Mouse (Mus musculus) G1E (cell line): ENCODE measurements around the gene Fcgr1.

Experiments used
- CTCF ChIP-seq: IDR thresholded peaks from 2 replicates; pipeline ENCODE4 v1.5.1; 2012; ENCODE audit warnings: low read depth, low read length, inconsistent platforms, mixed read lengths
- GATA1 ChIP-seq: IDR thresholded peaks from 2 replicates; pipeline ENCODE4 v1.6.1; 2012; ENCODE audit warnings: borderline replicate concordance, low read length, inconsistent platforms, mixed read lengths
- GATA2 ChIP-seq: IDR thresholded peaks from 2 replicates; pipeline ENCODE4 v1.6.1; 2012; ENCODE audit warnings: low read depth, low read length, inconsistent platforms, borderline replicate concordance
- POLR2AphosphoS5 ChIP-seq: IDR thresholded peaks from 2 replicates; pipeline ENCODE4 v1.6.1; 2012; ENCODE audit warnings: low read depth, low read length, inconsistent platforms; ENCODE audit not compliant: insufficient replicate concordance
- TAL1 ChIP-seq: conservative IDR thresholded peaks from 2 replicates; pipeline ENCODE4 v1.6.1; 2012; ENCODE audit warnings: low read depth, low read length, inconsistent platforms, mixed read lengths

GRCm38 (mm10) chr3:96330181-96330580, 36.4 kb upstream of the Fcgr1 start:
- TF ChIP-seq CTCF (no peak), GATA1 (no peak), TAL1 (no peak), POLR2AphosphoS5 (no peak), GATA2 (no peak)
